In the genomic region with DNA sequence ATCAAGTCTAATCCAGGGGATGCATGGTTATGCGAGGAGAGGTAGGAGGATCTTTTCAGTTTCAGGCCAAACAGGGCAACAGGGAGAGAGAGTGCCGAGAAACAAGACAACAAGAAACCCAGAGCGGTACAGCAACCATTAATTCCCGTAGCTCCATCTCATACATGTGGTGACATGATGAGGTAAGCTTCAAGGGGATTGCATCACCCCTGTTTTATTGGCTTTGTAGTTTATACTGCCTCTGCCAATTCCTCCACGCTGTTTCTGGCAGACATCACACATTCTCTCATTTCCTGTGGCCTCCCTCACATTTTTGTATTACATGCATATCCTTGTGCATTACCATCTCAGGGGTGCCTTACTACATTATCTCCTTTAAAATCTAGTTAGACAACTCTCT, we compare ENCODE assay signal across 18 mouse cellular contexts.
DNase-seq lines count a peak whose midpoint lies in the region; ATAC-seq and TF ChIP-seq lines count a peak whose summit lies in the region.
"Had no signal": no experiment of that assay in that cellular context is flagged by ENCODE, and none has a peak within 500 bp of the region (broad histone marks: within the 10 kb centered on the region; RNA-seq: fewer than 3 reads in every experiment).

No protein-coding gene starts in this region.

- no peak overlapping the region for H3K4me2 ChIP-seq in liver, embryonic 11.5 days
- H3K4me2 ChIP-seq: embryonic facial prominence, embryonic 15.5 days; heart, embryonic 12.5 days; intestine, embryonic 15.5 days; midbrain, embryonic 13.5 days had no signal

- no peak overlapping the region for H3K4me3 ChIP-seq in liver, adult 2 months (ENCODE audit: insufficient read depth, low read depth, low read length)
- no peak overlapping the region for H3K4me3 ChIP-seq in liver, embryonic 11.5 days (ENCODE audit: low read depth, low read length)
- H3K4me3 ChIP-seq: embryonic facial prominence, embryonic 15.5 days; heart, embryonic 12.5 days; intestine, embryonic 15.5 days; midbrain, embryonic 13.5 days had no signal

- H3K27me3 ChIP-seq in liver, adult 2 months (ENCODE audit: control insufficient read depth, insufficient read depth, low read length) = no peaks in the 10 kb centered on the region
- H3K27me3 ChIP-seq in liver, embryonic 11.5 days (replicated peaks; ENCODE audit: control insufficient read depth, insufficient read depth, low read length) = no peaks in the 10 kb centered on the region
- H3K27me3 ChIP-seq: embryonic facial prominence, embryonic 15.5 days; heart, embryonic 12.5 days; intestine, embryonic 15.5 days; midbrain, embryonic 13.5 days had no signal

- TF ChIP-seq POLR2A in liver, adult 2 months (IDR thresholded peaks at IDR 0.05; ENCODE audit: extremely low read depth, insufficient read depth, low read length) = no peak

- peak; percentile 47; the same call in 1 of the 2 replicates for ATAC-seq in frontal cortex, adult (ENCODE audit: low TSS enrichment)
- ATAC-seq in liver, embryonic 11.5 days (replicated peaks; ENCODE audit: low FRiP score) = no peak
- ATAC-seq: intestine, embryonic 15.5 days; midbrain, embryonic 13.5 days had no signal

- no peaks in the 10 kb centered on the region for H3K79me2 ChIP-seq in liver, adult 2 months (ENCODE audit: control insufficient read depth, insufficient read depth, low read length)

- 63% methylated on average over 5 of the region's 5 CpGs for WGBS in liver, adult 2 months
- 74% methylated on average over 5 of the region's 5 CpGs for WGBS in liver, embryonic 11.5 days

- no peak overlapping the region for H3K27ac ChIP-seq in liver, adult 2 months (replicated peaks; ENCODE audit: insufficient read depth, low read depth, low read length)
- no peak overlapping the region for H3K27ac ChIP-seq in liver, embryonic 11.5 days (ENCODE audit: low read depth, low read length)
- H3K27ac ChIP-seq: embryonic facial prominence, embryonic 15.5 days; intestine, embryonic 15.5 days; macrophage; midbrain, embryonic 13.5 days; stomach, postnatal 0 days had no signal

- DNase-seq in adrenal gland, postnatal 14 days = peak; percentile 11
- no peak for DNase-seq in adrenal gland, postnatal 25 days
- DNase-seq in frontal cortex, postnatal 10 days (ENCODE audit: low spot score in 2 of 2) = no peak
- peak; percentile 81 for DNase-seq in liver, adult 2 months (ENCODE audit: extremely low read depth, low read depth, low spot score)
- DNase-seq in liver, embryonic 11.5 days (ENCODE audit: low spot score) = no peak
- DNase-seq in kidney, adult 11 months = no peak
- DNase-seq in spleen, adult 18-20 months = no peak
- DNase-seq: kidney, postnatal 36 days; layer of hippocampus, postnatal 36 days; lung, adult 2 months; thymus, postnatal 25 days had no signal

- TF ChIP-seq CTCF in liver, adult 2 months (IDR thresholded peaks at IDR 0.05; ENCODE audit: low read depth, low read length) = no peak

- no peaks in the 10 kb centered on the region for H3K36me3 ChIP-seq in liver, adult 2 months (ENCODE audit: control insufficient read depth, insufficient read depth, low read length)
- H3K36me3 ChIP-seq in liver, embryonic 11.5 days (ENCODE audit: control insufficient read depth, insufficient read depth, low read length) = no peaks in the 10 kb centered on the region
- H3K36me3 ChIP-seq: embryonic facial prominence, embryonic 15.5 days; heart, embryonic 12.5 days; intestine, embryonic 15.5 days; midbrain, embryonic 13.5 days had no signal

- H3K9me3 ChIP-seq in liver, embryonic 11.5 days (ENCODE audit: control insufficient read depth, low read length) = no peaks in the 10 kb centered on the region
- H3K9me3 ChIP-seq: embryonic facial prominence, embryonic 15.5 days; heart, embryonic 12.5 days; intestine, embryonic 15.5 days; midbrain, embryonic 13.5 days had no signal

- H3K9ac ChIP-seq in liver, adult 2 months (ENCODE audit: low read depth, low read length) = no peak overlapping the region
- H3K9ac ChIP-seq in liver, embryonic 11.5 days (ENCODE audit: low read depth, low read length) = no peak overlapping the region
- H3K9ac ChIP-seq: embryonic facial prominence, embryonic 15.5 days; heart, embryonic 12.5 days; intestine, embryonic 15.5 days; midbrain, embryonic 13.5 days had no signal

- H3K4me1 ChIP-seq in liver, adult 2 months (ENCODE audit: control insufficient read depth, insufficient read depth, low read length) = no peaks in the 10 kb centered on the region
- no peaks in the 10 kb centered on the region for H3K4me1 ChIP-seq in liver, embryonic 11.5 days (replicated peaks; ENCODE audit: control insufficient read depth, insufficient read depth, low read length)
- H3K4me1 ChIP-seq: embryonic facial prominence, embryonic 15.5 days; heart, embryonic 12.5 days; intestine, embryonic 15.5 days; midbrain, embryonic 13.5 days had no signal

Comparison
In these comparisons a context has a peak if more than half of its experiments do, and no peak if none do; other contexts are left out.
1. DNase-seq: peak in adrenal gland, postnatal 14 days (single experiment) and liver, adult 2 months (single experiment); none in adrenal gland, postnatal 25 days (single experiment), frontal cortex, postnatal 10 days (0 of 2), liver, embryonic 11.5 days (single experiment), kidney, adult 11 months (single experiment) and spleen, adult 18-20 months (0 of 2).